Mouse (Mus musculus): ENCODE measurements around the gene Rnh1. TPM values are rescaled to one million over a fixed set of nuclear protein-coding genes. Genes with fewer than 3 reads are reported as not detected.

The Rnh1 gene
- polyA plus RNA-seq, 1 experiment from 2014 or later, result 122 TPM

DNA sequence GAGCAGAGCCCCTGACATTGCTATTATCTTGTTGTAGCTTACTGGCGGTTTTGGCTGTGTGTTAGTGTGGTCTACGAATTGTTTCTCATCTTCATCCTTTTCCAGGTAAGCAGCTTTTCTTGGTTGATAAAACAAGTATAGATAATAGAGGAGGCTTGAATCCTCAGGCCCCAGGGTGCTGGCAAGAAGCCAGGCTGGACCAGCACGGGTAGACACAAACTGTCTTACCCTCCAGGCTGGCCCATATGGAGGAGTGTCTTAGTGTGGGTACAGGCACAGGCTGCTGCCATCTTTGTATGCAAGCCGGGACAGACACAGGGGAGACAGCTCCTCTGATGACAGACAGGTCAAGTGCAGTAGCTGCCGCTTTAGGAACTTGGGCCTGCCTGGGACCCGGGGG is 25.6 kb downstream of the Rnh1 start:
- no peak for ATAC-seq (replicated peaks; ENCODE audit: low FRiP score)
- H3K9me3 ChIP-seq (replicated peaks), result no peaks in the 10 kb centered on the region
- H3K9ac ChIP-seq, result no peak overlapping the region
- no peak overlapping the region for H3K4me3 ChIP-seq (replicated peaks)
- WGBS, result 88% methylated on average over 6 of the region's 6 CpGs
- no peaks in the 10 kb centered on the region for H3K27me3 ChIP-seq
- H3K27ac ChIP-seq, result no peak overlapping the region
- no peaks in the 10 kb centered on the region for H3K4me1 ChIP-seq
- no peak overlapping the region for H3K4me2 ChIP-seq
- peaks cover 65% of the 10 kb centered on the region for H3K36me3 ChIP-seq

DNA sequence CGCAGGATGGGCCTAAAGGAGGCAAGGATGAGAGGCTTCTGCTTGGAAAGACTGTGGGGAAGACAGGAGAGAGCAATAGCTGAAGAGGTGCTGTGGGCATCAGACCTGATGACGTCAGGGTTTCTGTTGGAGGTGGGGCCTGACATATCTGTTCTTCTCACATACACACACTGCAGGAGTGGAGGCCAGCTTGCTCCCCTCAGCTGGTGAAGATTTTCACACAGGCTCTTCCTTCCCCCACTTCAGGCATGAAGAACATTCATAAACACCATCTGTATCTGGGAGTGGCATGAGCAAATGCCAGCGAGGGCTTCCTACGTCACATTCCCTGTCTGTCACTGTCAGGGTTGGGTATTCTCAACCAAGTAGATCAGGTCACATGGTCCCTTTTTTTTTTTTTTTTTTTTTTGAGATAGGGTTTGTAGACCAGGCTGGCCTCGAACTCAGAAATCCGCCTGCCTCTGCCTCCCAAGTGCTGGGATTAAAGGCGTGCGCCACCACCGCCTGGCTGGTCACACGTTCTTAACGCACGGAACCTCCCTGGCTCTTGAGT is 26.5 kb downstream of the Rnh1 start:
- 94% methylated on average over 12 of the region's 12 CpGs for WGBS
- no peak; the same call in 1 of the 2 replicates for ATAC-seq (replicated peaks; ENCODE audit: low FRiP score)

DNA sequence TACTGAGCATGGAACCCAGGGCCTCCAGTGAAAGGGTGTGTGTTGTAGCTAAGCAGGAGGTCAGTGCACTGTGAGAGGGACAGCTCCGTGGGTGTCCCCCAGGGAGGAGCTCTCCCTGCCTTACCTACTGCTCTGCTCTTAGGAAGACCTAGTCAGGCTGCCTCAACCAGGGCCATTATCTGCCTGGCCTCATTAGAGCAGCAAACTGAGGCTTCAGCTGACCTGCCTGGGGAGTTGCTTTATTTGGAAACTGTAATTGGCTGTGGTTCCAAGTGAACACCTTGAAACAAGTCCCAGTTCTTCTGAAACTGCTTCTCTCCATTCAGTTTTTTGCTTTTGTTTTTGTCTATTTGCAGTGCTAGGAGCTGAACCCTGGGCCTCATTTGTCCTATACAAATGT is 27.3 kb downstream of the Rnh1 start:
- ATAC-seq (replicated peaks; ENCODE audit: low FRiP score), result no peak
- Histone ChIP-seq H3K4me3 (replicated peaks) (no peak overlapping the region), H3K27me3 (no peaks in the 10 kb centered on the region), H3K36me3 (peaks cover 55% of the 10 kb centered on the region), H3K4me1 (no peaks in the 10 kb centered on the region), H3K9me3 (replicated peaks) (no peaks in the 10 kb centered on the region), H3K4me2 (no peak overlapping the region), H3K9ac (no peak overlapping the region), H3K27ac (no peak overlapping the region)
- 79% methylated on average over 1 of the region's 1 CpGs for WGBS

More for the DNA sequence above, 26.5 kb downstream of the Rnh1 start:
- Histone ChIP-seq H3K4me3 (replicated peaks) (no peak overlapping the region), H3K27me3 (no peaks in the 10 kb centered on the region), H3K4me1 (no peaks in the 10 kb centered on the region), H3K36me3 (peaks cover 58% of the 10 kb centered on the region), H3K9me3 (replicated peaks) (no peaks in the 10 kb centered on the region), H3K9ac (no peak overlapping the region), H3K4me2 (no peak overlapping the region), H3K27ac (no peak overlapping the region)

DNA sequence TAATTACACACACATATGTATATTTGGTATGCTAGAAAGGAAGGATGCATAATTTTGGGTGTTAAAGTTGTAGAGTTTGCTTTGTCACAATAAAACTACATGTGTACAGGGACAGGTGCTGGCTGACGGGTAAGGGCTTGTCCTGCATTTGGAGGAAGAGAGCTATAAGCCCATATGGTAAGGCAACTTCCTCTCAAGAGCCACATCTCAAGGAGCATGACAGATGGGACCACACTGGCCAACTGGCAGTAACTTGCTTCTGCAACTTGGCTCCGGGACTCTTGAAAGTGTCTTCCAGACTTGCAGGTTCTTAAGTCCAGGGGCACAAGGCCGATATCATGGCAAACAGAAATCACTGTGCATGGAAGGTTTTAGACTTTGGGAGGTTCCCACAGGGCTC is 28.0 kb downstream of the Rnh1 start:
- no peaks in the 10 kb centered on the region for H3K27me3 ChIP-seq
- no peak for ATAC-seq (replicated peaks; ENCODE audit: low FRiP score)
- 89% methylated on average over 3 of the region's 3 CpGs for WGBS

DNA sequence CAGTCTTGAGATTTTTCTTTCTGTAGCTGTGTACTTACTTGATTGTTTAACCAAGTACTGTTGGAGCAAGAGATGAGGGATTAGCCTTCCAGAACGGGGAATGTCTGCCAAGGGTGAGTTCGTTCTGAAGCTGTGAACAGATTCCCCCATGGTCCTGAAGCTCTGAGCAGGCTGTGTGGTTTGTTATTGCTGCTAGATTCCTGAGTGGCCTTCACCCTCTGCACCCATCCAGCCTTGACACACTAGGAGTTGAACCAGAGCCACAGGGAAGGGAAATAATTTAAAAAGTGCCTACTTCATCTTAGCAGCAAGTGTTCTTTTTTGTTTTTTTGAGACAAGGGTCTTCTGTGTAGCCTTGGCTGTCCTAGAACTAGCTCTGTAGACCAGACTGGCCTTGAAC is 28.8 kb downstream of the Rnh1 start:
- Histone ChIP-seq H3K27ac (no peak overlapping the region), H3K9ac (no peak overlapping the region), H3K27me3 (no peaks in the 10 kb centered on the region), H3K9me3 (replicated peaks) (no peaks in the 10 kb centered on the region), H3K4me1 (no peaks in the 10 kb centered on the region), H3K4me2 (no peak overlapping the region), H3K36me3 (peaks cover 62% of the 10 kb centered on the region), H3K4me3 (replicated peaks) (no peak overlapping the region)
- WGBS, result 87% methylated on average over 2 of the region's 2 CpGs
- ATAC-seq (replicated peaks; ENCODE audit: low FRiP score), result no peak

More for the DNA sequence above, 28.0 kb downstream of the Rnh1 start:
- no peaks in the 10 kb centered on the region for H3K4me1 ChIP-seq
- H3K9me3 ChIP-seq (replicated peaks), result no peaks in the 10 kb centered on the region
- peaks cover 56% of the 10 kb centered on the region for H3K36me3 ChIP-seq
- no peak overlapping the region for H3K4me2 ChIP-seq
- no peak overlapping the region for H3K9ac ChIP-seq
- no peak overlapping the region for H3K4me3 ChIP-seq (replicated peaks)
- no peak overlapping the region for H3K27ac ChIP-seq

DNA sequence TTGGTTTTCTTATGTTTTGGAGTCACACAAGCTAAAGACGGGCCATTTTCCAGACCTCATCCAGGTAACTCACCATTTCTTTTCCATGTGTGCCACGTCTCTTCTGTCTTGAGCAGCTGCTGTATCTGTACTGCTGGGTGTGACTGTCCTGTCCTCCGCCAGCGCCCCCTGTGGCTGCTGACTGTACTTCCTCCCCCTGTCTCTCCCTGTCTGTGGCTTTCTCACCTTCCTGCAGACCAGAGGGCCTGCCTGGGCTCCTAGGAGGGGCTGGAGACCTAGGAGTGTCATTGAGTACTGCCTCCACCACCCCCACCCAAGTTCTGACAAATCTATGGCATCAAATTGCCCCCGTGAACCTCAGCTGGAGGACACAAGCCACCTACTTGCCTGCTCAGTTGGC is 29.5 kb downstream of the Rnh1 start:
- no peak overlapping the region for H3K27ac ChIP-seq
- H3K9me3 ChIP-seq (replicated peaks), result no peaks in the 10 kb centered on the region
- no peak overlapping the region for H3K4me3 ChIP-seq (replicated peaks)
- no peak overlapping the region for H3K4me2 ChIP-seq
- no peak for ATAC-seq (replicated peaks; ENCODE audit: low FRiP score)
- H3K4me1 ChIP-seq, result no peaks in the 10 kb centered on the region
- peaks cover 69% of the 10 kb centered on the region for H3K36me3 ChIP-seq
- WGBS, result 52% methylated on average over 5 of the region's 5 CpGs
- no peak overlapping the region for H3K9ac ChIP-seq
- no peaks in the 10 kb centered on the region for H3K27me3 ChIP-seq

DNA sequence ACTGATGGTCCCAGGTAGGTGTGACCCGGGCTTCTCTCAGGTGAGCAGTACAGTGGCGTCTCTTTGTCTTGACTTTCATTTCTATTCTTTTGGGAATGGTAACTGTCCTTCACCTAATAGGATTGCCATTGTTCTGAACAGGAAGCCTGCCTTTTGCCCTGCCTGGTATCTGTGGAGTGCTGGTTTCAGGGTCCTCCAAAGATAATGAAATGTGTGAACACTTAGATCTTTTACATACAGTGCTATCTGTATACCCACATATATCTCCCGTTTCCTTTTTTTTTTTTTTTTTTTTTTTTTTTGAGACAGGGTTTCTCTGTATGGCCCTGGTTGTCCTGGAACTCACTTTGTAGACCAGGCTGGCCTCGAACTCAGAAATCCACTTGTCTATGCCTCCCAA is 31.3 kb downstream of the Rnh1 start:
- Histone ChIP-seq H3K9ac (no peak overlapping the region), H3K27ac (no peak overlapping the region), H3K4me2 (no peak overlapping the region), H3K36me3 (peaks cover 71% of the 10 kb centered on the region), H3K27me3 (no peaks in the 10 kb centered on the region), H3K9me3 (replicated peaks) (no peaks in the 10 kb centered on the region), H3K4me1 (no peaks in the 10 kb centered on the region), H3K4me3 (replicated peaks) (no peak overlapping the region)
- no peak for ATAC-seq (replicated peaks; ENCODE audit: low FRiP score)
- WGBS, result 82% methylated on average over 4 of the region's 4 CpGs

DNA sequence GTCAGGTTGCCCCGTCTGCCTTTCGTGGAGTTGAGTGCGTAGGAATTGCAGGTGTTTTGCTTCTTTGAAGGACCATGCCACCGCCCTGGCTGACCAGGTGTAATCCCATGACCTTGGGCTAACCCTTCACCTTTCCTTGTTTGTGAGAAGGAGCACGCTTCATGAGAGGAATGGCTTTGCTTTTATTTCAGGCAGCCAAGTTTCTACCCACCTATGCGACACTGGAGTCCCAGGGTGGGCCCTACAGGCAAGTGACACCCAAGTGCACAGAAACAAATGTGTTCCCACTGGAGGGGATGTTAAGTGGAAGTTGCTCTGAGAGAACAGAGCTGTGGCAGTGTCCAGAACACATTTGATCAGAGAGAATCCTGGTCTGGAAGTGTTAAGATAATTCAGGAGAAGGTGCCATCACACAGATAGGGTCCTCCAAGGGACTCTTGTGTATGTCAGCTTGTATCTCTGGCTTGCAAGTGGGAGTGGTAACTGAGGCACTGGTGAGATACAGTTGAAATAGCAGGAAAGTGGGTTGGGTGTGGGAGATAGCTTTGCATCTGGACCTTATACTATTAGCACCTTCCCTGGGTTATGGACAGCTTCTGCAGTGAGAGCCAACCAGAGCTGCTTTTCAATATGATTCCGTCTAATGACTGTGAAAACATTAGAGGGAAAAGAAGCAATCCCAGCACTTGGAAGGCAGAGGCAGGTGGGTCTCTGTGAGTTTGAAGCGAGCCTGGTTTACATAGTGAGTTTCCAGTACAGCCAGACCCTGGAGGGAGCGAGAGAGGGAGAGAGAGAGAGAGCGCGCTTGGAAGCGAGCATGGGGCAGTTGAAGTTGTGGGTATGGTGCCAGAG is 40.5 kb downstream of the Rnh1 start:
- peak overlapping the region; percentile 94 for H3K9ac ChIP-seq
- WGBS, result 58% methylated on average over 12 of the region's 12 CpGs
- peak overlapping the region; percentile 71 for H3K4me2 ChIP-seq
- no peaks in the 10 kb centered on the region for H3K27me3 ChIP-seq
- peak; percentile 52 for ATAC-seq (replicated peaks; ENCODE audit: low FRiP score)
- H3K4me1 ChIP-seq, result peaks cover 22% of the 10 kb centered on the region
- no peak overlapping the region for H3K27ac ChIP-seq
- H3K9me3 ChIP-seq (replicated peaks), result no peaks in the 10 kb centered on the region
- H3K36me3 ChIP-seq, result peaks cover 25% of the 10 kb centered on the region
- peak overlapping the region; percentile 97 for H3K4me3 ChIP-seq (replicated peaks)

DNA sequence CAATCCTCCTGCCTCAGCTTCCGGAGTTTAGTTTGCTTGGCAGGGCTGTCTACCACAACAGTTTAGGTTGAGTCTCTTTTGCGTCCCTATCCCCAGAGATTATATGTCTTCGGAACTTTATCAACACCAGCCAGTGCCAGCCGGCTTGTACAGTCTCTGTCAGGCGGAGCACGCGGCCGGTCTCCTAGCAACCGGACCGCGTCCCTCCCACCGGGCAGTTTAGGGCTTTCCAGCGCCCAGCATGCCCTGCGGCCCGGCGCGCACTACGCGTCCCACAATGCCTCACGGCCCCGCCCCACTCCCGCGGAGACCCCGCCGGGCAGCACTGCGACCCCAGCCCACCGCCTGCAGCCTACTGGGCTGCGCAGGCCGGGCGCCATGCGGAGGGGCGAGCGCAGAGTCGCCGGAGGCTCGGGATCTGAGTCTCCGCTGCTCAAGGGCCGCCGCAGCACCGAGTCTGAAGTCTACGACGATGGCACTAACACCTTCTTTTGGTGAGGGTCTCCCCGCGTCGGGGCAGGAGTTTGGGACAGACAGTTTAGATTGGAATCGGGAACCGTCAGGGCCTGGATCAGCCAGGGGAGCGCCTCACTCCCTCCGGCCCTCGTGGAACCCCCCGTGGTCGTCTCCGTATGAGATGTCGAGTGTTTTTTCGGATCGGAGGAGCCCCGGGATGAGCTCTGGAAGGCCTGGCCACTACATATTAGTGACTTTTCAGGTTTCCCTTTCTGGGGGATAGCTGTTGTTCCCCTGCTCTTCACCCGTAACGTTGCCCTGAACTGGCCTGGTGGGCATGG is 41.4 kb downstream of the Rnh1 start:
- H3K27me3 ChIP-seq, result no peaks in the 10 kb centered on the region
- H3K36me3 ChIP-seq, result peaks cover 16% of the 10 kb centered on the region
- H3K27ac ChIP-seq, result peak overlapping the region; percentile 81
- ATAC-seq (replicated peaks; ENCODE audit: low FRiP score), result peak; percentile 98
- peak overlapping the region; percentile 97 for H3K4me3 ChIP-seq (replicated peaks)
- peak overlapping the region; percentile 94 for H3K9ac ChIP-seq
- H3K4me2 ChIP-seq, result peak overlapping the region; percentile 71
- H3K9me3 ChIP-seq (replicated peaks), result no peaks in the 10 kb centered on the region
- under 1% methylated on average over 59 of the region's 59 CpGs for WGBS
- H3K4me1 ChIP-seq, result peaks cover 22% of the 10 kb centered on the region

DNA sequence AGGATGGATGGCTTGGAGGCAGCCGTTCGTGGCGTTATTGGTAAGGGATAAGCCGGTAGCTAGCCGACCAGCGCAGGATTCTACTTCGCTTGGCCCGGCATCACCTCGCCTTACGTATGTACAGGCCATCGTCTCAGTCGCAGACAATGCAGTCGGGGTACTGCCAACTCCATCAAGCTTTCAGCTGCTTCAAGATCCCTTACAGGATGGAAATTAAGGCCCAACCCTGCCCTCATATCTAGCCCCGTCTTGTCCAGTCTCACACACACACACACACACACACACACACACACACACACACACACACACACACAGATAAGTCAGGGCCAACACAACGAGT is 49.2 kb downstream of the Rnh1 start:
- ATAC-seq (replicated peaks; ENCODE audit: low FRiP score), result no peak
- Histone ChIP-seq H3K4me2 (peak overlapping the region; percentile 76), H3K4me3 (replicated peaks) (peak overlapping the region; percentile 57), H3K9ac (peak overlapping the region; percentile 69), H3K36me3 (no peaks in the 10 kb centered on the region), H3K9me3 (replicated peaks) (no peaks in the 10 kb centered on the region), H3K4me1 (peaks cover 12% of the 10 kb centered on the region), H3K27ac (peak overlapping the region; percentile 92), H3K27me3 (no peaks in the 10 kb centered on the region)
- 1% methylated on average over 15 of the region's 15 CpGs for WGBS

DNA sequence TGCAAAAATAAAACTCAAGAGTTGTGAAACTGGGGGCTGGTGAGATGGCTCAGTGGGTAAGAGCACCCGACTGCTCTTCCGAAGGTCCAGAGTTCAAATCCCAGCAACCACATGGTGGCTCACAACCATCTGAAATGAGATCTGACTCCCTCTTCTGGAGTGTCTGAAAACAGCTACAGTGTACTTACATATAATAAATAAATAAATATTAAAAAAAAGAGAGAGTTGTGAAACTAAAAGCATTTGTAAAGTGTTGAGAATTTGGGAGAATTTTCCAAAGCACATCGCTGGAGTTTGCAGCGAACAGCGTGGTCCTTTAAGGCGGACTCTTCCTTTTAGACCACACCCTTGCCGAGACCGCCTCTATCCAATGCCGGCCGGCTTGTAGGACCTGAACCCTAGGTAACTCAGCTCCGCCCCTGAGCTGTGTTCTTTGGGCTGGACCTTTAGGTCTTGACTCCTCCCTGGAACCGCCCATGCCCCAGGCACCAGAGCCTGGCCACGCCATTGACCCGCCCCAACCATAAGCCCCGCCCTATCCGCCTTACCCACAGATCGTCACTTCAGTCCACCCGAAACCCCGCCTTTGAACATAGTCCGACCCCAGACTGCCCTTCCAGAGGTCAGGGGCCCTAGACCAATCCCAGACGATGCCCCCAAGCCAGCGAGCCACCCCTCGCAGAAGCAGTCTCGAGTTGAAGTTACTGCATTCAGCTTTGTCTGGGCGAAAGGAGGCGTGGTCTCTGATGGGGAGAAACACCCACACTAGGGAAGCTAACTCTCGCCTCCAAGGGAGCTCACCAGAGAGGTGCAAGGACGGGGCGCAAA is 49.8 kb downstream of the Rnh1 start:
- Histone ChIP-seq H3K9ac (peak overlapping the region; percentile 69), H3K27me3 (no peaks in the 10 kb centered on the region), H3K9me3 (replicated peaks) (no peaks in the 10 kb centered on the region), H3K36me3 (no peaks in the 10 kb centered on the region), H3K4me1 (peaks cover 14% of the 10 kb centered on the region), H3K27ac (peak overlapping the region; percentile 92), H3K4me2 (peak overlapping the region; percentile 76), H3K4me3 (replicated peaks) (peak overlapping the region; percentile 57)
- ATAC-seq (replicated peaks; ENCODE audit: low FRiP score), result peak; percentile 99
- 1% methylated on average over 29 of the region's 29 CpGs for WGBS

Measured in kidney, embryonic 15.5 days (tissue).